Mouse (Mus musculus): ENCODE measurements around the gene Olfr1341. TPM values are rescaled to one million over a fixed set of nuclear protein-coding genes. Genes with fewer than 3 reads are reported as not detected.

Gene Olfr1341
- polyA plus RNA-seq, 1 experiment from 2014 or later = not detected

DNA sequence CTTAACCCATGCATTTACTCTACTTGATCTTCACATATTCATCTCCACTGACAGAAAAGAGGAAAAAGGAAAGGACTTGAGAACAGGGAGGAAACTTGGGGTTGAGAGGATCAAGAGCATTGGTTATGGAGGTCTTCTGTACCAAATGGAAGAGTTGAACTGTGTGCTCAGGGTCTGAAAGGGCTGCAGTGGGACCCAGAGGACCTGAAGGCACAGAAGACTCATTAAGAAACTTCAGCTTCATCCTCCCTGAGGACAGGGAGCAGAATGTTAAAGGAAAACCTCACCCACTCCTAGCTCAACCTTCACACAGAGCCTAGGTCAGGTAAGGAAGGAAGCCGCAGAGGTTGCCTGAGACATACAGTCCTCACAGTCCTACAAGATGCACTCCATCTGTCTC, 28.6 kb downstream of the Olfr1341 start, which contains the start of gene Olfr1339:
TSS of gene Olfr1339 (plus strand) at position 301 of the 400 bp plus-strand sequence.
- no peaks in the 10 kb centered on the region for H3K4me1 ChIP-seq (ENCODE audit: control insufficient read depth, insufficient read depth, low read length)
- 93% methylated on average over 1 of the region's 1 CpGs for WGBS
- no peak within 1 kb of the TSS for H3K4me3 ChIP-seq (ENCODE audit: low read length)
- H3K36me3 ChIP-seq (ENCODE audit: control insufficient read depth, insufficient read depth, low read length) = no peaks in the 10 kb centered on the region
- no peaks in the 10 kb centered on the region; the same call in 1 of the 2 replicates for H3K9me3 ChIP-seq (ENCODE audit: control insufficient read depth, low read length)
- H3K27me3 ChIP-seq (ENCODE audit: control insufficient read depth, insufficient read depth, low read length) = no peaks in the 10 kb centered on the region
- no peak within 1 kb of the TSS for H3K9ac ChIP-seq (ENCODE audit: low read depth, low read length)
- H3K4me2 ChIP-seq (replicated peaks; ENCODE audit: low read depth, low read length) = no peak within 1 kb of the TSS
- ATAC-seq (ENCODE audit: low FRiP score, low TSS enrichment) = no peak
- no peak within 1 kb of the TSS for H3K27ac ChIP-seq (ENCODE audit: low read depth, low read length)

DNA sequence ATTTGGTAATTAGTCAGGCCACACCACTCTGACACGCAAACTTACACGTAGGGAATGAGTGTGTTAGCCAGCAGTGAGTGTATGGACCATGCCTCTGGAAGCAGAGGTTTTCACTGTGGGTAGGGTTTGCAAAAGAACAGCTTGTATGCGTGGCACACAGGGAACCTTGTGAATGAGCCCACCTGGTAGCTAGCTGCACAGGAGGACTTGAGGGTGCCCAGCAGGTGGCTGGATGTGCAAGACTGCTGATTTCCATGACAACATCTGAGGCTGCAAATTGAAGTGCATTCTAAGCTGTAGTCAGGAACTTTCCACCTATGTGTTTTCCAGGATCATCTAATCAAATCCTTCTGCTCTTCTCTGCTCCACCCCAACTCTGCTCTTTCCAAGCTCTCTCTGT, 36.3 kb downstream of the Olfr1341 start:
- 65% methylated on average over 3 of the region's 3 CpGs for WGBS
- Histone ChIP-seq H3K4me3 (ENCODE audit: low read length) (no peak overlapping the region), H3K9me3 (ENCODE audit: control insufficient read depth, low read length) (peaks cover 3% of the 10 kb centered on the region; the same call in 1 of the 2 replicates), H3K36me3 (ENCODE audit: control insufficient read depth, insufficient read depth, low read length) (no peaks in the 10 kb centered on the region), H3K4me2 (replicated peaks; ENCODE audit: low read depth, low read length) (no peak overlapping the region), H3K27ac (ENCODE audit: low read depth, low read length) (no peak overlapping the region), H3K27me3 (ENCODE audit: control insufficient read depth, insufficient read depth, low read length) (peaks cover 15% of the 10 kb centered on the region), H3K9ac (ENCODE audit: low read depth, low read length) (no peak overlapping the region), H3K4me1 (ENCODE audit: control insufficient read depth, insufficient read depth, low read length) (no peaks in the 10 kb centered on the region)
- no peak for ATAC-seq (ENCODE audit: low FRiP score, low TSS enrichment)

DNA sequence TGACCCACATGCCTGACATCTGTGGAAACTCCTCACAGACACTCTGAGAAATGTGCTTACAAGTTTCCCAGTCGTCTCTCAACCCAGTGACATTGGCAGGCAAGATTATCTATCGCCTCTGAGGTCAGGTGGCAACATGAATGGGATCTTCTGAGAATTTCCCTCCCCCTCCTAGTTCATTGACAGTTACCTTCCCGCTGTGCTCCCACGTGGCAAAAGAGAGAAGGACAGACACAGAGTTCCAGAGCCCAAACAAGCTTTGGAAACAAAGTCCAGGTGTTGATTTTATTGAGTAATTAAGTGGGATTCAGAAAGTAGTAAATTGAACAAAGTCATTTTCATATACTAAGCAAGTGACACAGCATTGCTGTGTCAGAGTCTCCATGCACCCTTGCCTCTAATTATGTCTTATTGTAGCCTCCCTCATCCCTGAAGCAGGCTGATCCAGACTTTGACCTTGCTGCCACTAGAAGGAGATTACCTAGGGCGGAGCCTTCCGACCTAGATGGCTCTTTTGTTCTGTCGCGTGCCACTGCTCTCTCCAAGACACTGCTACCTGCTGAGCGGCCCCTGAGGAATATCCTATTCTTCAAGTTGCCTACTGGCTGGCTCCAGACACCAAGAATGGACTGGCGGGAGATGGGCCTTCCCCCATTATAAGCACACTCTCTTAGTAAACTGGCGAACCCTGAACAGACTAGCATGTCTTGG, 37.8 kb downstream of the Olfr1341 start:
- no peak for ATAC-seq (ENCODE audit: low FRiP score, low TSS enrichment)

DNA sequence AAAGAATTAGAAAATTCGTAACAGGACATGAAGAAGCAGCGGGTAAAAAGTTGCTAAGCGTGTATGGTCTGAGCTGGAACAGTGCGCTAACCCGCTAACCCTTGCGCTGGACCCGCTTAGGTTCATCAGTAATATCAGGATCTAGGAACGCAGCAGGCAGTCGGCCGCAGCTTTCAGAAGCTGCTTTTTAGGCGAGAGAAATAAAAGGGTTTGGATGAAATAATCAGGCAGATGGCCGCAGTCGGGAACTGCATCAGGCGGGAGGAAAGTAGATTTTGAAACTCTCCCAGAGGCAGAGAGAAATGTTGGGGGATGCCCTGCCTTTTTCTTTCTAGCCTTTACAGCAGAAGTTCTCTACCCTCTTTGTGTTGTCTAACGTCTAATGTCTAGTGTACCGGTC, 38.6 kb downstream of the Olfr1341 start:
- 10% methylated on average over 16 of the region's 16 CpGs for WGBS
- ATAC-seq (ENCODE audit: low FRiP score, low TSS enrichment) = no peak
- Histone ChIP-seq H3K27ac (ENCODE audit: low read depth, low read length) (no peak overlapping the region), H3K9ac (ENCODE audit: low read depth, low read length) (no peak overlapping the region), H3K27me3 (ENCODE audit: control insufficient read depth, insufficient read depth, low read length) (peaks cover 15% of the 10 kb centered on the region), H3K36me3 (ENCODE audit: control insufficient read depth, insufficient read depth, low read length) (no peaks in the 10 kb centered on the region), H3K4me2 (replicated peaks; ENCODE audit: low read depth, low read length) (no peak overlapping the region), H3K4me1 (ENCODE audit: control insufficient read depth, insufficient read depth, low read length) (no peaks in the 10 kb centered on the region), H3K4me3 (ENCODE audit: low read length) (no peak overlapping the region), H3K9me3 (ENCODE audit: control insufficient read depth, low read length) (peaks cover 3% of the 10 kb centered on the region; the same call in 1 of the 2 replicates)

More for the DNA sequence above, 37.8 kb downstream of the Olfr1341 start:
- 8% methylated on average over 11 of the region's 11 CpGs for WGBS
- no peaks in the 10 kb centered on the region for H3K36me3 ChIP-seq (ENCODE audit: control insufficient read depth, insufficient read depth, low read length)
- peaks cover 15% of the 10 kb centered on the region for H3K27me3 ChIP-seq (ENCODE audit: control insufficient read depth, insufficient read depth, low read length)
- no peak overlapping the region for H3K27ac ChIP-seq (ENCODE audit: low read depth, low read length)
- no peak overlapping the region for H3K4me3 ChIP-seq (ENCODE audit: low read length)
- no peaks in the 10 kb centered on the region for H3K4me1 ChIP-seq (ENCODE audit: control insufficient read depth, insufficient read depth, low read length)
- no peak overlapping the region for H3K4me2 ChIP-seq (replicated peaks; ENCODE audit: low read depth, low read length)
- no peak overlapping the region for H3K9ac ChIP-seq (ENCODE audit: low read depth, low read length)
- peaks cover 3% of the 10 kb centered on the region; the same call in 1 of the 2 replicates for H3K9me3 ChIP-seq (ENCODE audit: control insufficient read depth, low read length)

DNA sequence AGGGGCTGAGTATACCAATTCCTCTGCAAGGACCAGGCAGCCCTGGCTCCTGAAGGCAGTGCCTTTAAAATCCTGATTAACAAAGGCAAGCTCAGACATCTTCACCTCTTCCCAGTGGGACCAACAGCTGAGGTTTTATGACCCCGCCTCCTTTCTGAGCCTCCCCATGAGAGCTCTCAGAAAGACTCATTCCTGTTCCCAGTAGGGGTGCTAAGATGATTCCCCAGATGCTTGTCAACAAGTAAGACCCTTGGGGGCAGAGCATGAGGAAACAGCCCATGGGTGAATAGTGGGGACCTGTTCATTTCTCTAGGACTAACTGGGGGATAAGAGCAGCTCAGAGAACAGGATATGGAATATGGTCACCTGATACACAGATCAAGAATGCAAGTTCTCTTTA, 55.3 kb downstream of the Olfr1341 start, which contains the start of gene Olfr1338:
TSS of gene Olfr1338 (minus strand) at position 101 of the 400 bp plus-strand sequence.
- Histone ChIP-seq H3K9ac (ENCODE audit: low read depth, low read length) (no peak within 1 kb of the TSS), H3K4me2 (replicated peaks; ENCODE audit: low read depth, low read length) (no peak within 1 kb of the TSS), H3K4me1 (ENCODE audit: control insufficient read depth, insufficient read depth, low read length) (no peaks in the 10 kb centered on the region), H3K27me3 (ENCODE audit: control insufficient read depth, insufficient read depth, low read length) (no peaks in the 10 kb centered on the region), H3K4me3 (ENCODE audit: low read length) (no peak within 1 kb of the TSS), H3K36me3 (ENCODE audit: control insufficient read depth, insufficient read depth, low read length) (no peaks in the 10 kb centered on the region), H3K27ac (ENCODE audit: low read depth, low read length) (no peak within 1 kb of the TSS), H3K9me3 (ENCODE audit: control insufficient read depth, low read length) (no peaks in the 10 kb centered on the region)
- WGBS = 75% methylated on average over 1 of the region's 1 CpGs
- no peak for ATAC-seq (ENCODE audit: low FRiP score, low TSS enrichment)

Other genes starting within 250 kb of the Olfr1341 start
- gene Mpl, start 246.0 kb upstream of the Olfr1341 start, polyA plus RNA-seq (2014; fragmentation: Nextera tagmentation; extraction: Ambion mirVana) = 0.23 TPM in 1 of 2 replicates, not detected in the other
- 24.6 and 30.4 TPM in 2 replicates for gene Tie1, start 213.5 kb upstream of the Olfr1341 start, polyA plus RNA-seq (2014; fragmentation: Nextera tagmentation; extraction: Ambion mirVana)
- gene 2610528J11Rik, start 176.5 kb upstream of the Olfr1341 start, polyA plus RNA-seq (2014; fragmentation: Nextera tagmentation; extraction: Ambion mirVana) = 15.5 and 15.6 TPM in 2 replicates
- gene Tmem125, start 159.5 kb upstream of the Olfr1341 start, polyA plus RNA-seq (2014; fragmentation: Nextera tagmentation; extraction: Ambion mirVana) = 3.2 and 4.1 TPM in 2 replicates
- gene Cfap57, start 82.7 kb upstream of the Olfr1341 start, polyA plus RNA-seq (2014; fragmentation: Nextera tagmentation; extraction: Ambion mirVana) = 0.08 and 0.17 TPM in 2 replicates
- gene Ebna1bp2, start 82.7 kb upstream of the Olfr1341 start, polyA plus RNA-seq (2014; fragmentation: Nextera tagmentation; extraction: Ambion mirVana) = 199 and 222 TPM in 2 replicates
- not detected in 2 replicates for gene Olfr62, start 44.6 kb upstream of the Olfr1341 start, polyA plus RNA-seq (2014; fragmentation: Nextera tagmentation; extraction: Ambion mirVana)
- 0.15 TPM in 1 of 2 replicates, not detected in the other for gene Olfr1342, start 10.8 kb upstream of the Olfr1341 start, polyA plus RNA-seq (2014; fragmentation: Nextera tagmentation; extraction: Ambion mirVana)
- not detected in 2 replicates for gene Olfr1340, start 16.6 kb downstream of the Olfr1341 start, polyA plus RNA-seq (2014; fragmentation: Nextera tagmentation; extraction: Ambion mirVana)
- not detected in 2 replicates for gene Olfr1339, start 28.7 kb downstream of the Olfr1341 start, polyA plus RNA-seq (2014; fragmentation: Nextera tagmentation; extraction: Ambion mirVana)
- gene Olfr1338, start 55.2 kb downstream of the Olfr1341 start, polyA plus RNA-seq (2014; fragmentation: Nextera tagmentation; extraction: Ambion mirVana) = not detected in 2 replicates
- gene Olfr1337, start 79.1 kb downstream of the Olfr1341 start, polyA plus RNA-seq (2014; fragmentation: Nextera tagmentation; extraction: Ambion mirVana) = not detected in 2 replicates
- not detected in 2 replicates for gene Olfr1335, start 106.4 kb downstream of the Olfr1341 start, polyA plus RNA-seq (2014; fragmentation: Nextera tagmentation; extraction: Ambion mirVana)
- not detected in 2 replicates for gene Olfr1333, start 132.8 kb downstream of the Olfr1341 start, polyA plus RNA-seq (2014; fragmentation: Nextera tagmentation; extraction: Ambion mirVana)
- gene Olfr1331, start 161.1 kb downstream of the Olfr1341 start, polyA plus RNA-seq (2014; fragmentation: Nextera tagmentation; extraction: Ambion mirVana) = not detected in 2 replicates
- not detected in 2 replicates for gene Olfr1330, start 185.1 kb downstream of the Olfr1341 start, polyA plus RNA-seq (2014; fragmentation: Nextera tagmentation; extraction: Ambion mirVana)
- gene Olfr1329, start 213.9 kb downstream of the Olfr1341 start, polyA plus RNA-seq (2014; fragmentation: Nextera tagmentation; extraction: Ambion mirVana) = not detected in 2 replicates
- gene Olfr1328, start 235.1 kb downstream of the Olfr1341 start, polyA plus RNA-seq (2014; fragmentation: Nextera tagmentation; extraction: Ambion mirVana) = not detected in 2 replicates

All from kidney, embryonic 14.5 days (tissue).